Mouse (Mus musculus): ENCODE measurements at regions not wholly inside any gene's neighbourhood (a gene's known extent, or its start where the extent isn't known, plus 50 kb on each side); places are given as distances from the start of the nearest gene placed in this dataset.
"Not testable (repeated sequence)": the region's sequence is repeated elsewhere in the genome, so short reads cannot be mapped to it uniquely, and the experiment has no call there.

DNA sequence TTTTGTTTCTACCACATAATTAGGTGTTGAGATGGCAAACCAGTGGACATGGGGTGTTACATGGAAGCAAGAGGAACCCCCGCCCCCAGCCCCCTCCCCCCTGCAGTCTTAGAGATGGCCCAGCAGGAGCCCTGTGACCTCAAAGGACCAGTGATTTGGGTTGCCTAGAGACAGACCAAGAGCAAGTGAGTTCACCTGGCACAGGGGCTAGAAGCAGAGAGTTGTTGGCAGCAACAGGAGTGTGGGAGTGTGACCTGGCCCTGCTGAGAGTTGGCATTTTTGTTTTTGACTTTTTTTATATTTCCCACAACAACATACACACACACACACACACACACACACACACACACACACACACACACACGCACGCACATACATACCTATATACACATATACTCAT is 987.9 kb downstream of the Cdh18 start:
- H3K79me3 ChIP-seq (ENCODE audit: low read depth): no peaks in the 10 kb centered on the region
- no peak for TF ChIP-seq MYOG (IDR thresholded peaks at IDR 0.05; ENCODE audit: control insufficient read depth, extremely low read depth, insufficient read length)
- no peak for TF ChIP-seq MAX (IDR thresholded peaks at IDR 0.05)
- TF ChIP-seq FOSL1 (IDR thresholded peaks at IDR 0.05; ENCODE audit: insufficient read depth, low read length, poor library complexity, severe bottlenecking): no peak
- no peak for TF ChIP-seq USF1 (IDR thresholded peaks at IDR 0.05; ENCODE audit: low read depth)
- TF ChIP-seq CEBPB (IDR thresholded peaks at IDR 0.05; ENCODE audit: low read depth): no peak
- H3ac ChIP-seq (ENCODE audit: control insufficient read depth, insufficient read length, low read depth): no peak overlapping the region
- H3K27me3 ChIP-seq (ENCODE audit: control insufficient read depth, insufficient read depth, insufficient read length): no peaks in the 10 kb centered on the region
- no peaks in the 10 kb centered on the region for H3K36me3 ChIP-seq (ENCODE audit: control insufficient read depth, insufficient read depth)
- no peaks in the 10 kb centered on the region for H3K79me2 ChIP-seq (ENCODE audit: control insufficient read depth, insufficient read depth)
- H3K4me3 ChIP-seq (ENCODE audit: insufficient read depth, poor library complexity, severe bottlenecking): no peak overlapping the region

DNA sequence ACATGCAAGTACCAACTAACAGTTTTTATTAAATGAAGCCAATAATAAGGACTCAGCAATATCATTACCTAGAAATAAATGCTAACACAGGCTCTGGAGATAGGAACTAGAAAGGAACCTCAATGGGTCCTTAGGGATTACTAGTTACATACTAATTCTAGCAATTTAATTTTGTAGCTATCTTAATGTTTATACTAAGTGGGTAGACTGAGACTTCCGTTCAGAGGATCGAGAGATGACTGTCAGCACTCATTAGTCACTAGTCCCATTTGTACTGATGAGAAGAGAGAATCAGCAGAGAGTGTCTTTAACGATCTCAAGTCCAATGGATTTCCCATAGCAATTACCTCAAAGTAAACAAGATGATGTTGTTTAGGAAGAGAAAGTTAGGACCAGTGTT is 988.6 kb downstream of the Cdh18 start:
- Histone ChIP-seq H3K79me2 (ENCODE audit: control insufficient read depth, insufficient read depth) (no peaks in the 10 kb centered on the region), H3K79me3 (ENCODE audit: low read depth) (no peaks in the 10 kb centered on the region), H3ac (ENCODE audit: control insufficient read depth, insufficient read length, low read depth) (no peak overlapping the region), H3K4me3 (ENCODE audit: insufficient read depth, poor library complexity, severe bottlenecking) (no peak overlapping the region), H3K36me3 (ENCODE audit: control insufficient read depth, insufficient read depth) (no peaks in the 10 kb centered on the region), H3K27me3 (ENCODE audit: control insufficient read depth, insufficient read depth, insufficient read length) (no peaks in the 10 kb centered on the region)
- TF ChIP-seq CEBPB (IDR thresholded peaks at IDR 0.05; ENCODE audit: low read depth): no peak
- TF ChIP-seq MAX (IDR thresholded peaks at IDR 0.05): no peak
- TF ChIP-seq MYOD1 (IDR thresholded peaks at IDR 0.05; ENCODE audit: control insufficient read depth, insufficient read length, low read depth): no peak
- no peak for TF ChIP-seq FOSL1 (IDR thresholded peaks at IDR 0.05; ENCODE audit: insufficient read depth, low read length, poor library complexity, severe bottlenecking)
- no peak for TF ChIP-seq CTCF (IDR thresholded peaks at IDR 0.05; ENCODE audit: control insufficient read depth, insufficient read depth, insufficient read length)
- no peak for TF ChIP-seq MYOG (IDR thresholded peaks at IDR 0.05; ENCODE audit: control insufficient read depth, extremely low read depth, insufficient read length)

DNA sequence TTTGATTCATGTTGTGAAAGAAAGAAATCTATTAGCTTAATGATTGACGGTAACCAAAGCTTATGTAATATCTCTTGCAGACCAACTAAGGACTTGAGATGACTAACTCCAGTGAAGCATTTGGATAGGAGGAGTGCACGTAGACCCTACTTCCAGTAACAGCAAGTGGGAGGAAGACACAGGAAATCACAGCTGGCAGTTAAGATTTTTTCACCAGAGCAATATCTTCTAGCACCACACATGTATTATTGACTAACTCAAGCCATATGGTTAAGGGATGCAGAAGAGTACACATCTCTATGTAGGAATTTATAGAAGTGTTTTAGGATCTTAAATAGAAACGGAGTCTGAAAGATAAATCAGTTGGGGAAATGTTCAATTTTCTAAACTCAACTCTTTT is 1011.3 kb downstream of the Cdh18 start:
- H3K79me3 ChIP-seq (ENCODE audit: low read depth): no peaks in the 10 kb centered on the region
- no peaks in the 10 kb centered on the region for H3K27me3 ChIP-seq (ENCODE audit: control insufficient read depth, insufficient read depth, insufficient read length)
- no peaks in the 10 kb centered on the region for H3K79me2 ChIP-seq (ENCODE audit: control insufficient read depth, insufficient read depth)
- no peaks in the 10 kb centered on the region for H3K36me3 ChIP-seq (ENCODE audit: control insufficient read depth, insufficient read depth)
- no peak overlapping the region for H3K4me3 ChIP-seq (ENCODE audit: insufficient read depth, poor library complexity, severe bottlenecking)
- TF ChIP-seq MYOD1 (IDR thresholded peaks at IDR 0.05; ENCODE audit: control insufficient read depth, insufficient read length, low read depth) (no peak), USF1 (IDR thresholded peaks at IDR 0.05; ENCODE audit: low read depth) (no peak), MAX (IDR thresholded peaks at IDR 0.05) (no peak), FOSL1 (IDR thresholded peaks at IDR 0.05; ENCODE audit: insufficient read depth, low read length, poor library complexity, severe bottlenecking) (no peak), CEBPB (IDR thresholded peaks at IDR 0.05; ENCODE audit: low read depth) (no peak)
- no peak overlapping the region for H3ac ChIP-seq (ENCODE audit: control insufficient read depth, insufficient read length, low read depth)

DNA sequence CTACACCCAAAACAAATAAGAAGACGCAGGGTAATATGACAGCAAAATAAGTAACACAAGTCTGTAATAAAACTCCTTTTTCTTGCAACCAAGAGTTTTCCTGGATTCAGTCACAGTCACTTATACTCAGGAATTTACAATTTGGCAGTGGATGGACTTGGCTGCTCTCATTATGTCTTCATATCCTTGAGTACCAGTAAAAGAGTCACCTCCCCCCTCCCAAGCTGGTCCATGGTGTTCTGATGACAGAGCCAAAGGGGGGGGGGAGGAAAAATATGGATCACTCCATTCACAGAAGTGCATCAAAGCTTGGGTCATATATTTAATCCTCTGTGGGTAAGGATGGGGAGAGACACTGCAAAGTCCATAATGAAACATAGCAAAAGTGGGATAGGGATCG is 1013.4 kb downstream of the Cdh18 start:
- no peak for TF ChIP-seq MYOD1 (IDR thresholded peaks at IDR 0.05; ENCODE audit: control insufficient read depth, insufficient read length, low read depth)
- TF ChIP-seq USF1 (IDR thresholded peaks at IDR 0.05; ENCODE audit: low read depth): no peak
- TF ChIP-seq FOSL1 (IDR thresholded peaks at IDR 0.05; ENCODE audit: insufficient read depth, low read length, poor library complexity, severe bottlenecking): no peak
- TF ChIP-seq CEBPB (IDR thresholded peaks at IDR 0.05; ENCODE audit: low read depth): no peak
- TF ChIP-seq MYOG (IDR thresholded peaks at IDR 0.05; ENCODE audit: control insufficient read depth, extremely low read depth, insufficient read length): no peak
- no peak for TF ChIP-seq MAX (IDR thresholded peaks at IDR 0.05)
- TF ChIP-seq CTCF (IDR thresholded peaks at IDR 0.05; ENCODE audit: control insufficient read depth, insufficient read depth, insufficient read length): no peak
- Histone ChIP-seq H3K4me3 (ENCODE audit: insufficient read depth, poor library complexity, severe bottlenecking) (no peak overlapping the region), H3K79me3 (ENCODE audit: low read depth) (no peaks in the 10 kb centered on the region), H3K36me3 (ENCODE audit: control insufficient read depth, insufficient read depth) (no peaks in the 10 kb centered on the region), H3K79me2 (ENCODE audit: control insufficient read depth, insufficient read depth) (no peaks in the 10 kb centered on the region), H3ac (ENCODE audit: control insufficient read depth, insufficient read length, low read depth) (no peak overlapping the region), H3K27me3 (ENCODE audit: control insufficient read depth, insufficient read depth, insufficient read length) (no peaks in the 10 kb centered on the region)

DNA sequence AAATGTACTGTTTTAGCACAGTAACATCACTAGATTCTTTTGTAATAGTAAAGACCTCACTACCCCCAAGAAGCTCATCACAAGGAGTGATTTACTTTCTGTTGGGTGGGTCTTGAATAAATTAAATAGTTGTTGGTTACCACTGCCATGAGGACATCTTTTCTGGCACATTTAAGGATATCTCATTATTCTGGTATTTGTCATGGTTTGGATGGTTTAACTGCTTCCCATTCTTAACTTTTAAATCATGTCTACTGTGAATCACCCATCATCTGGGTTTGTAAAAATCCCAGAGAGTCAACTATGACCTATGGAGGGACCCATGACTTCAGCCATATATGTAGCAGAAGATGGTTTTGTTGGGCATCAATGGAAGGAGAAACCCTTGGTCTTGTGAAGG is 1016.2 kb downstream of the Cdh18 start:
- no peak overlapping the region for H3K4me3 ChIP-seq (ENCODE audit: insufficient read depth, poor library complexity, severe bottlenecking)
- no peaks in the 10 kb centered on the region for H3K27me3 ChIP-seq (ENCODE audit: control insufficient read depth, insufficient read depth, insufficient read length)
- H3K79me2 ChIP-seq (ENCODE audit: control insufficient read depth, insufficient read depth): no peaks in the 10 kb centered on the region
- TF ChIP-seq CEBPB (IDR thresholded peaks at IDR 0.05; ENCODE audit: low read depth) (peak; percentile 38), CTCF (IDR thresholded peaks at IDR 0.05; ENCODE audit: control insufficient read depth, insufficient read depth, insufficient read length) (no peak), MAX (IDR thresholded peaks at IDR 0.05) (no peak), USF1 (IDR thresholded peaks at IDR 0.05; ENCODE audit: low read depth) (no peak), FOSL1 (IDR thresholded peaks at IDR 0.05; ENCODE audit: insufficient read depth, low read length, poor library complexity, severe bottlenecking) (peak; percentile 82), MYOG (IDR thresholded peaks at IDR 0.05; ENCODE audit: control insufficient read depth, extremely low read depth, insufficient read length) (no peak), MYOD1 (IDR thresholded peaks at IDR 0.05; ENCODE audit: control insufficient read depth, insufficient read length, low read depth) (no peak)
- H3ac ChIP-seq (ENCODE audit: control insufficient read depth, insufficient read length, low read depth): no peak overlapping the region
- no peaks in the 10 kb centered on the region for H3K36me3 ChIP-seq (ENCODE audit: control insufficient read depth, insufficient read depth)
- H3K79me3 ChIP-seq (ENCODE audit: low read depth): no peaks in the 10 kb centered on the region

DNA sequence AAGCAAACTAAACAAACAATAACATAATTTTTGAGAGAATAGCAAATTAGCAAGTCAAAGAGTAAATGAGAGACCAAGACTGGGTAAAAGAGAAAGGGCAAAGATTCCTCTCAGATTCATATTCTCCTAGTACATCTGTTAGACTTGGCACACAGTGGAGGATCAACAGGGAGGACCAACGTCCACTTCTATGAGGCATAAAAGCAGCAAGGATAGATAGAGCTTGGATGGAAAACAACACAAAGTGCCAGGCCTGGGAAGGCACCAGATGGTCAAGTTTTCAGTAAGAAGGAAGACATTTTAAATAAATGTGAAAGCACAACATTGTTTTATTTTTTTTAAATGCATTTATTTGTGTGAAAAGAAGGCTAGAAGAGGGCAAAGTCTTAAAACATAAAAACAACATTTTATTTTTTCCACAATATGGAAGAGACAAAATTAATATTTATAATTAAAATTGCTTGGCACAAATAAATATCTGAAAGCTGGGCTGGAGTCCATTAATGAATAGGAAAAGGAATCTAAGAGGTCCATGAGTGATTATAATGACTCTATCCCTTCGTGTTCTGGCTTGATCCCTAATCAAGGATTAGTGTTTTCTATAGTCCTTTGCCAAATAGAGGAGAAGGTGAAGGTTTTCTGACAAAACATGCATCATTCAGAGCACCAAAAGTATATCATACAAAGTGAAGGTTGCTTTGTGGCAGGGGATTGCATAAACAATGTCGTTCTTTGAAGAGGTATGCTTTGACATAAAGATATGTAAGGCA is 1018.2 kb downstream of the Cdh18 start:
- Histone ChIP-seq H3K36me3 (ENCODE audit: control insufficient read depth, insufficient read depth) (no peaks in the 10 kb centered on the region), H3K27me3 (ENCODE audit: control insufficient read depth, insufficient read depth, insufficient read length) (no peaks in the 10 kb centered on the region), H3K79me3 (ENCODE audit: low read depth) (no peaks in the 10 kb centered on the region), H3ac (ENCODE audit: control insufficient read depth, insufficient read length, low read depth) (no peak overlapping the region), H3K4me3 (ENCODE audit: insufficient read depth, poor library complexity, severe bottlenecking) (no peak overlapping the region), H3K79me2 (ENCODE audit: control insufficient read depth, insufficient read depth) (no peaks in the 10 kb centered on the region)
- no peak for TF ChIP-seq MYOD1 (IDR thresholded peaks at IDR 0.05; ENCODE audit: control insufficient read depth, insufficient read length, low read depth)
- TF ChIP-seq FOSL1 (IDR thresholded peaks at IDR 0.05; ENCODE audit: insufficient read depth, low read length, poor library complexity, severe bottlenecking): no peak
- TF ChIP-seq USF1 (IDR thresholded peaks at IDR 0.05; ENCODE audit: low read depth): no peak

DNA sequence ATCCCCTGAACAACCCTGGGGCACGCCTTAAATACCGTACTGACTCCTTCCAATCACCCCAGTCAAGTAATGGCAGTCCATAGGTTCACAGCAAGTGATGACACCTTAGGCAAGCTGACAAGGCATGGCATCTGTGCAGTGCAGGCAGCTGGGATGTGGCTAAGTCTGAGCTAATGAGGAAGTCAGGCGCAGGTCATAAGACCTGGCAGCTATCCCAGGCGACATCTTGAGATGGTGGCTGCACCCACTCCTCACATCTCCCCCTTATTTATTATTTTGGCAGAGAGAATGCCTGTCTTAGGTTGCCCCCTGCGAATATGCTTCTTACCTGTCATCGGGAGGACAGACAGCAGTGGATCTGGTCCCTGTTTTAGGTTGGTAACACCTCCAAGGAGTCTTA is 1019.8 kb downstream of the Cdh18 start:
- not testable (repeated sequence) for H3K36me3 ChIP-seq (ENCODE audit: control insufficient read depth, insufficient read depth); H3K4me3 ChIP-seq (ENCODE audit: insufficient read depth, poor library complexity, severe bottlenecking); H3K79me2 ChIP-seq (ENCODE audit: control insufficient read depth, insufficient read depth); H3ac ChIP-seq (ENCODE audit: control insufficient read depth, insufficient read length, low read depth); H3K79me3 ChIP-seq (ENCODE audit: low read depth); H3K27me3 ChIP-seq (ENCODE audit: control insufficient read depth, insufficient read depth, insufficient read length)

Data from C2C12 (cell line).